Mouse (Mus musculus) hindbrain, embryonic 12.5 days (tissue): ENCODE results near the gene Ggt5. TPM values are rescaled to one million over a fixed set of nuclear protein-coding genes. Genes with fewer than 3 reads are reported as not detected.

Experiments
- ATAC-seq: fragments of 200-750 bp; cut with Nextera tagmentation; 2 replicates; pipeline ENCODE4 v1.8.0; 2017; ENCODE audit warnings: moderate TSS enrichment; ENCODE audit not compliant: low FRiP score
- H3K27ac ChIP-seq: fragments of 300-500 bp; sonication (generic); 2 replicates; pipeline ENCODE4 v1.5.1; 2016; ENCODE audit warnings: mild to moderate bottlenecking
- H3K27me3 ChIP-seq: fragments of 300-500 bp; sonication (generic); 2 replicates; pipeline ENCODE4 v1.6.1; 2016; ENCODE audit warnings: mild to moderate bottlenecking
- H3K36me3 ChIP-seq: fragments of 300-500 bp; sonication (generic); 2 replicates; pipeline ENCODE4 v1.6.1; 2016; ENCODE audit warnings: mild to moderate bottlenecking
- H3K4me1 ChIP-seq: fragments of 300-500 bp; sonication (generic); 2 replicates; pipeline ENCODE4 v1.6.1; 2016
- H3K4me2 ChIP-seq: fragments of 300-500 bp; sonication (generic); replicated peaks from 2 replicates; pipeline ENCODE4 v1.6.1; 2016; ENCODE audit warnings: mild to moderate bottlenecking
- H3K4me3 ChIP-seq: fragments of 300-500 bp; sonication (generic); 2 replicates; pipeline ENCODE4 v1.5.1; 2016; ENCODE audit warnings: mild to moderate bottlenecking
- H3K9ac ChIP-seq: fragments of 300-500 bp; sonication (generic); 2 replicates; pipeline ENCODE4 v1.6.1; 2016; ENCODE audit warnings: mild to moderate bottlenecking, moderate library complexity
- H3K9me3 ChIP-seq: fragments of 300-500 bp; sonication (generic); replicated peaks from 2 replicates; pipeline ENCODE4 v1.6.1; 2016; ENCODE audit warnings: mild to moderate bottlenecking
- WGBS: fragments of 180-500 bp; shearing (Covaris S2); methylation state at CpG from one replicate; pipeline ENCODE4 v1.1.7; 2016; 5-methylcytosine and 5-hydroxymethylcytosine counted together
- polyA plus RNA-seq: library from polyadenylated mRNA; unstranded; fragments of >200 nt; fragmentation: Nextera tagmentation; extraction: Ambion mirVana; gene quantifications from 2 replicates; pipeline ENCODE4 v1.2.1, GENCODE M21; 2016

Ggt5 gene
- polyA plus RNA-seq, 1 experiment from 2014 or later, result 2.1 TPM

GRCm38 (mm10) chr10:75647362-75647761 is 58.2 kb downstream of the Ggt5 start:
- peaks cover 69% of the 10 kb centered on the region for H3K36me3 ChIP-seq
- no peak for ATAC-seq
- no peak overlapping the region for H3K9ac ChIP-seq
- no peaks in the 10 kb centered on the region for H3K27me3 ChIP-seq
- no peak overlapping the region for H3K27ac ChIP-seq
- WGBS, result 86% methylated on average over 3 of the region's 3 CpGs
- no peak overlapping the region for H3K4me3 ChIP-seq
- peaks cover 17% of the 10 kb centered on the region for H3K4me1 ChIP-seq
- no peaks in the 10 kb centered on the region for H3K9me3 ChIP-seq
- H3K4me2 ChIP-seq, result no peak overlapping the region

GRCm38 (mm10) chr10:75648091-75648490 is 59.0 kb downstream of the Ggt5 start:
- Histone ChIP-seq H3K4me3 (no peak overlapping the region), H3K9ac (no peak overlapping the region), H3K27me3 (no peaks in the 10 kb centered on the region), H3K9me3 (no peaks in the 10 kb centered on the region), H3K4me2 (no peak overlapping the region), H3K27ac (no peak overlapping the region), H3K4me1 (peaks cover 14% of the 10 kb centered on the region), H3K36me3 (peaks cover 76% of the 10 kb centered on the region)
- ATAC-seq, result no peak
- WGBS, result 96% methylated on average over 6 of the region's 6 CpGs

- Histone ChIP-seq H3K4me3 (no peak overlapping the region), H3K4me1 (peaks cover 6% of the 10 kb centered on the region), H3K9me3 (no peaks in the 10 kb centered on the region), H3K9ac (no peak overlapping the region), H3K27me3 (no peaks in the 10 kb centered on the region), H3K36me3 (peaks cover 86% of the 10 kb centered on the region), H3K27ac (no peak overlapping the region), H3K4me2 (no peak overlapping the region)
- 92% methylated on average over 7 of the region's 7 CpGs for WGBS
- ATAC-seq, result no peak
These were observed 59.9 kb downstream of the Ggt5 start for GRCm38 (mm10) chr10:75649001-75649400.

GRCm38 (mm10) chr10:75649406-75649995 is 60.4 kb downstream of the Ggt5 start:
- no peak overlapping the region for H3K4me2 ChIP-seq
- H3K9ac ChIP-seq, result no peak overlapping the region
- H3K4me3 ChIP-seq, result no peak overlapping the region
- no peaks in the 10 kb centered on the region for H3K9me3 ChIP-seq
- H3K27me3 ChIP-seq, result no peaks in the 10 kb centered on the region
- ATAC-seq, result no peak
- H3K4me1 ChIP-seq, result peaks cover under 1% of the 10 kb centered on the region
- no peak overlapping the region for H3K27ac ChIP-seq
- H3K36me3 ChIP-seq, result peaks cover 91% of the 10 kb centered on the region
- 94% methylated on average over 4 of the region's 4 CpGs for WGBS

DNA sequence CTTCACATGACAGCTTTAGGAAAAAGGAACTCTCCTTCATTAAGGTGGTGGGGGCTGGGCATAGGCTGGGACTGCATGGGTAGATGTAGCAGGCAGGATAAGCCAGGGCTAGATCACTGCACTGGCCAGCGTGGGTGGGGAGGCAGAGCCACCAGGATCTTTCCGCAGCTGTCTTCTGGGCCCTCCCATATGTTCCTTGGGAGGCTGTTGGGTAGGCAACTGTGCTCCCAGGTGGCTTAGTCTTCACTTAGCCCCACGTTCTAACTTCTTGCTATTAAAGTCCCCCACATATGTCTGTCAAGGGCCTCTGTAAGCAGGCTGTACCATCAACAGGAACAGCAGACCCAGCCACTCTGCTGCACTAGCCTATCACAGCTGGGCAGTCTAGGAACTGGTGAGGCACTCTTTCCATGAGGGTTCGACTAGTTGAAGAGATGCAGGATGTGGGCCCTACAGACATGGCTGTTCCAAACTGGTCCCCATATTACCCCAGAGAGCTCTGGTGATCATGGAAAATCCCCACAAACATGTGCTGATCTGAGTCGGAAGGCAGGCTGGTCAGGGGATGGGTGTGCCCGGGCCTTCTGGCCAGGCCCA is 61.3 kb downstream of the Ggt5 start:
- WGBS, result 92% methylated on average over 6 of the region's 6 CpGs
- Histone ChIP-seq H3K4me1 (no peaks in the 10 kb centered on the region), H3K27ac (no peak overlapping the region), H3K9me3 (no peaks in the 10 kb centered on the region), H3K4me2 (no peak overlapping the region), H3K27me3 (no peaks in the 10 kb centered on the region), H3K36me3 (peaks cover 98% of the 10 kb centered on the region), H3K9ac (no peak overlapping the region), H3K4me3 (no peak overlapping the region)
- no peak for ATAC-seq

GRCm38 (mm10) chr10:75651381-75652068 is 62.4 kb downstream of the Ggt5 start:
- ATAC-seq, result no peak
- Histone ChIP-seq H3K4me2 (no peak overlapping the region), H3K27ac (no peak overlapping the region), H3K9ac (no peak overlapping the region), H3K4me1 (no peaks in the 10 kb centered on the region), H3K36me3 (peaks cover 98% of the 10 kb centered on the region), H3K9me3 (no peaks in the 10 kb centered on the region), H3K4me3 (no peak overlapping the region), H3K27me3 (no peaks in the 10 kb centered on the region)
- 95% methylated on average over 16 of the region's 16 CpGs for WGBS

- Histone ChIP-seq H3K4me3 (no peak overlapping the region), H3K9ac (no peak overlapping the region), H3K4me2 (no peak overlapping the region), H3K27me3 (no peaks in the 10 kb centered on the region), H3K36me3 (peaks cover 98% of the 10 kb centered on the region), H3K4me1 (no peaks in the 10 kb centered on the region), H3K27ac (no peak overlapping the region), H3K9me3 (no peaks in the 10 kb centered on the region)
- 98% methylated on average over 4 of the region's 4 CpGs for WGBS
- ATAC-seq, result no peak
These were observed 64.9 kb downstream of the Ggt5 start for GRCm38 (mm10) chr10:75654053-75654452.

GRCm38 (mm10) chr10:75657165-75657564 is 68.0 kb downstream of the Ggt5 start:
- WGBS, result 93% methylated on average over 5 of the region's 5 CpGs

DNA sequence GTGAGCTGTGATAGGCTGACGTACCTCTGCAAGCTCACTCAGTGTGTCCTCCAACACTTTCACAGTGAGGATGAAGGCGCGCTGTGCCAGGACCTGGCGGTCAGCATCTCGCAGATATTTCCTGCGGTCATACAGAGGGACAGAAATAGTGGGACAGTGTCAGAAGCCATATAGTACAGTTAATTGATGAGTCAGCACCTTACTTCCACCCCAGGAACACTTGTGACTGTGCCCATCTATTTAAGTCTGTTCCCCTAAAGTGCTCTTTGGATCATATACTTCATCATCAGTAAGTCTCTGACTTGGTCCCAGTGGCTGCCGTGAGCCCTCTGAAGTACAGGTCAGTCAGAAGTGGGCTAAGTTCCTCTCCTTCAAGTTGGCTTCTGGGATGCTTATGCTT is 68.6 kb downstream of the Ggt5 start:
- H3K9me3 ChIP-seq, result no peaks in the 10 kb centered on the region
- H3K27ac ChIP-seq, result no peak overlapping the region
- no peak overlapping the region for H3K4me3 ChIP-seq
- no peaks in the 10 kb centered on the region for H3K4me1 ChIP-seq
- no peak overlapping the region for H3K9ac ChIP-seq
- H3K4me2 ChIP-seq, result no peak overlapping the region
- peaks cover 90% of the 10 kb centered on the region for H3K36me3 ChIP-seq
- no peak for ATAC-seq
- 95% methylated on average over 7 of the region's 7 CpGs for whole genome bisulfite sequencing
- no peaks in the 10 kb centered on the region for H3K27me3 ChIP-seq

More at GRCm38 (mm10) chr10:75657165-75657564, 68.0 kb downstream of the Ggt5 start:
- H3K4me2 ChIP-seq, result no peak overlapping the region
- H3K4me1 ChIP-seq, result no peaks in the 10 kb centered on the region
- H3K36me3 ChIP-seq, result peaks cover 91% of the 10 kb centered on the region
- no peak overlapping the region for H3K4me3 ChIP-seq
- H3K27me3 ChIP-seq, result no peaks in the 10 kb centered on the region
- H3K9me3 ChIP-seq, result no peaks in the 10 kb centered on the region
- no peak overlapping the region for H3K9ac ChIP-seq
- H3K27ac ChIP-seq, result no peak overlapping the region
- no peak for ATAC-seq

- no peak for ATAC-seq
- Histone ChIP-seq H3K9ac (no peak overlapping the region), H3K27me3 (no peaks in the 10 kb centered on the region), H3K4me2 (no peak overlapping the region), H3K27ac (no peak overlapping the region), H3K4me3 (no peak overlapping the region), H3K4me1 (peaks cover 3% of the 10 kb centered on the region), H3K9me3 (no peaks in the 10 kb centered on the region), H3K36me3 (peaks cover 63% of the 10 kb centered on the region)
- 80% methylated on average over 6 of the region's 6 CpGs for WGBS
These were observed 72.2 kb downstream of the Ggt5 start for GRCm38 (mm10) chr10:75661381-75661780.

- no peak for ATAC-seq
- Histone ChIP-seq H3K4me3 (no peak overlapping the region), H3K9ac (no peak overlapping the region), H3K4me1 (peaks cover 8% of the 10 kb centered on the region), H3K27me3 (no peaks in the 10 kb centered on the region), H3K36me3 (peaks cover 58% of the 10 kb centered on the region), H3K9me3 (no peaks in the 10 kb centered on the region), H3K4me2 (no peak overlapping the region), H3K27ac (no peak overlapping the region)
- 87% methylated on average over 3 of the region's 3 CpGs for WGBS
These were observed 72.7 kb downstream of the Ggt5 start for GRCm38 (mm10) chr10:75661876-75662275.

GRCm38 (mm10) chr10:75662575-75662974 is 73.4 kb downstream of the Ggt5 start:
- WGBS, result 92% methylated on average over 4 of the region's 4 CpGs
- H3K9ac ChIP-seq, result no peak overlapping the region
- no peak overlapping the region for H3K4me2 ChIP-seq
- H3K4me1 ChIP-seq, result peaks cover 15% of the 10 kb centered on the region
- 0 out of 2 replicates have a peak, but pooled peaks cover 3% of the 10 kb centered on the region for H3K27me3 ChIP-seq
- H3K27ac ChIP-seq, result no peak overlapping the region
- H3K36me3 ChIP-seq, result peaks cover 51% of the 10 kb centered on the region
- no peak overlapping the region for H3K4me3 ChIP-seq
- ATAC-seq, result no peak
- H3K9me3 ChIP-seq, result no peaks in the 10 kb centered on the region
